Mouse (Mus musculus) testis, adult 2 months (tissue): ENCODE measurements around the gene Olfr462. TPM values are rescaled to one million over a fixed set of nuclear protein-coding genes. Genes with fewer than 3 reads are reported as not detected.
"Not testable (repeated sequence)": the region's sequence is repeated elsewhere in the genome, so short reads cannot be mapped to it uniquely, and the experiment has no call there.

ENCODE experiments used
- H3K27ac ChIP-seq: fragments of 200-500 bp; 2 replicates; pipeline ENCODE4 v1.5.1; 2012; ENCODE audit warnings: low read depth, low read length; ENCODE audit not compliant: control insufficient read depth, insufficient read depth
- H3K27me3 ChIP-seq: fragments of 200-500 bp; 2 replicates; pipeline ENCODE4 v1.6.1; 2012; ENCODE audit warnings: mild to moderate bottlenecking, low read length, moderate library complexity; ENCODE audit not compliant: control insufficient read depth, insufficient read depth
- H3K36me3 ChIP-seq: fragments of 200-500 bp; 2 replicates; pipeline ENCODE4 v1.6.1; 2012; ENCODE audit warnings: mild to moderate bottlenecking, low read length; ENCODE audit not compliant: control insufficient read depth, insufficient read depth
- H3K4me1 ChIP-seq: fragments of 200-500 bp; 2 replicates; pipeline ENCODE4 v1.6.1; 2012; ENCODE audit warnings: low read length; ENCODE audit not compliant: control insufficient read depth, insufficient read depth
- H3K4me3 ChIP-seq: fragments of 200-500 bp; 2 replicates; pipeline ENCODE4 v1.5.1; 2012; ENCODE audit warnings: low read depth, mild to moderate bottlenecking, low read length, moderate library complexity, mixed read lengths; ENCODE audit not compliant: control insufficient read depth
- CTCF ChIP-seq: fragments of 200-500 bp; IDR thresholded peaks from 2 replicates; pipeline ENCODE4 v1.5.1; 2012; ENCODE audit warnings: low read depth, mild to moderate bottlenecking, inconsistent platforms, low read length, moderate library complexity; ENCODE audit not compliant: control insufficient read depth, insufficient read depth, insufficient replicate concordance
- POLR2A ChIP-seq: fragments of 200-500 bp; IDR thresholded peaks from 2 replicates; pipeline ENCODE4 v1.6.1; 2012; ENCODE audit warnings: low read depth, mild to moderate bottlenecking, inconsistent platforms, low read length, moderate library complexity; ENCODE audit not compliant: control insufficient read depth
- polyA plus RNA-seq: library from polyadenylated mRNA; depleted of rRNA; stranded (reverse); fragments of >200 nt; gene quantifications from 2 replicates; pipeline ENCODE4 v1.2.3, GENCODE M21; 2012

The Olfr462 gene
- polyA plus RNA-seq, 1 experiment = not detected

DNA sequence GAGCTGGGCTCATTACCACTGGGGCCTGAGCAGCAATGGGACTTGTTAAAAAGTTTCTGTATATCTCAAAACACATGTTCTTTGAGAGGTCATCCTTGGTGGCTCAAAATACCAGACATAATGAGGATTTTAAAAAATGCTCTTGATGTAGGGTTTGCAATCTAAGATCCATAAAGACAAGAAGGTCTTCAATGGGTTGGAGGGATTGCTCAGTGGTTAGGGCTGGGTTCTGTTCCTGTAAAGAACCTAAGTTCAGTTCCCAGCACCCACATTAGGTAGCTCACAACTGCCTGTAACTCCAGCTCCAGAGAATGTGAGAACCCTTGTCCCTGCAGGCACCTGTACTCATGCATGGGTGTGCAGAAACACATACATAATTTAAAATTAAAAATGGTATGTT lies 5.2 kb upstream of the Olfr462 start, which contains the start of gene Olfr463:
Gene Olfr463, minus strand, starts transcription at position 101 of the 400 bp plus-strand sequence.
- Histone ChIP-seq H3K4me1 (no peaks in the 10 kb centered on the region), H3K36me3 (no peaks in the 10 kb centered on the region), H3K27ac (no peak within 1 kb of the TSS), H3K27me3 (no peaks in the 10 kb centered on the region), H3K4me3 (no peak within 1 kb of the TSS)
- TF ChIP-seq CTCF = no peak
- TF ChIP-seq POLR2A = no peak

- H3K27me3 ChIP-seq = no peaks in the 10 kb centered on the region
- no peak overlapping the region for H3K4me3 ChIP-seq
- no peaks in the 10 kb centered on the region for H3K36me3 ChIP-seq
- TF ChIP-seq CTCF (no peak), POLR2A (no peak)
- H3K4me1 ChIP-seq = no peaks in the 10 kb centered on the region
- no peak overlapping the region for H3K27ac ChIP-seq
These were observed 7.2 kb downstream of the Olfr462 start for GRCm38 (mm10) chr11:87884856-87885255.

DNA sequence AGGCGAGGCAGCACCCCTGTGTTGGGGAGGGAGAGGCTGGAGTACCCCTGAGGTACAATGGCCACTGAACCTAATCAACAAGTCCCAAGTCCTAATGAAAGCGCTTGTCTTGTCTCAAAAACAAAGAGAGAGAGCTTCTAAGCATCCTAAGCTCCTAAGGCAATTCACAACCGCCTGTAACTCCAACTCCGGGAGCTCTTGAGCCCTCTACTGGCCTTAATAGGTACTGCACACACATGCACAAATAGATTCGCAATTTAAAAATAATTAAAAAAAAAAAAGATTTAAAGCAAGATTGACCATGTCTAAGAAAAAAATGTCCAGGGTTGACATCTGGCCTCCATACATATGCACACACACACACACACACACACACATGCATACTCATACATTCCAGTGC lies 8.6 kb downstream of the Olfr462 start:
- no peaks in the 10 kb centered on the region for H3K36me3 ChIP-seq
- TF ChIP-seq CTCF = no peak
- no peak for TF ChIP-seq POLR2A
- H3K27ac ChIP-seq = no peak overlapping the region
- no peaks in the 10 kb centered on the region for H3K4me1 ChIP-seq
- H3K27me3 ChIP-seq = no peaks in the 10 kb centered on the region
- no peak overlapping the region for H3K4me3 ChIP-seq

- Histone ChIP-seq H3K36me3 (no peaks in the 10 kb centered on the region), H3K27me3 (no peaks in the 10 kb centered on the region), H3K4me1 (no peaks in the 10 kb centered on the region), H3K4me3 (no peak overlapping the region), H3K27ac (no peak overlapping the region)
- TF ChIP-seq CTCF (no peak), POLR2A (no peak)
These were observed 10.4 kb downstream of the Olfr462 start for GRCm38 (mm10) chr11:87881714-87882113.

GRCm38 (mm10) chr11:87879826-87880225 lies 12.2 kb downstream of the Olfr462 start:
- TF ChIP-seq POLR2A (no peak), CTCF (no peak)
- Histone ChIP-seq H3K36me3 (no peaks in the 10 kb centered on the region), H3K4me1 (no peaks in the 10 kb centered on the region), H3K4me3 (no peak overlapping the region), H3K27me3 (no peaks in the 10 kb centered on the region), H3K27ac (no peak overlapping the region)

DNA sequence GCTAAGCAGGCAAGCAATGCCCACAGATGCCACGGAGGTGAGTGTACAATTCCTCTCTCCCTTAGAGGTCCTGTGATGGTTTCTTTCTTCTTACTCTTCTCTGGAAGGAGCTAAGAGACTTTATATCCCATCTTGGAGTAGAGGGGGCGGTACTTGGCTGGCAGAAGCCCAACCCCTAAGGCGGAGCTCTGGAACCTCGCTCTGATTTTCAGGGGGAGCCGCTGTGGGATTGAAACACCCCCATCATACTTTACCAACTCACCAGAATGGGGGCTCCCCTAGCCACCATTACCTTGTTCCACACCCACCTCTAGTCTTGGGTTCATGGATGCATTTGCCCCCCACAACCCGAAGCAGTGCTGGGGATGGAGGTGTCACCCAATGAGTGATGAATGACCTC lies 16.6 kb downstream of the Olfr462 start, which contains the start of gene Epx:
Gene Epx, minus strand, starts transcription at position 101 of the 400 bp plus-strand sequence.
- Histone ChIP-seq H3K27ac (no peak within 1 kb of the TSS), H3K4me3 (no peak within 1 kb of the TSS), H3K36me3 (no peaks in the 10 kb centered on the region), H3K4me1 (no peaks in the 10 kb centered on the region), H3K27me3 (no peaks in the 10 kb centered on the region)
- TF ChIP-seq CTCF = no peak
- TF ChIP-seq POLR2A = no peak

- no peaks in the 10 kb centered on the region for H3K27me3 ChIP-seq
- no peaks in the 10 kb centered on the region for H3K36me3 ChIP-seq
- peaks cover 4% of the 10 kb centered on the region for H3K4me1 ChIP-seq
- no peak overlapping the region for H3K4me3 ChIP-seq
- no peak overlapping the region for H3K27ac ChIP-seq
- TF ChIP-seq POLR2A = no peak
- TF ChIP-seq CTCF = no peak
These were observed 20.3 kb downstream of the Olfr462 start for GRCm38 (mm10) chr11:87871766-87872165.

- TF ChIP-seq CTCF (no peak), POLR2A (no peak)
- H3K36me3 ChIP-seq = no peaks in the 10 kb centered on the region
- no peak overlapping the region for H3K4me3 ChIP-seq
- H3K4me1 ChIP-seq = peaks cover 4% of the 10 kb centered on the region
- no peaks in the 10 kb centered on the region for H3K27me3 ChIP-seq
- no peak overlapping the region for H3K27ac ChIP-seq
These were observed 22.0 kb downstream of the Olfr462 start for GRCm38 (mm10) chr11:87870096-87870495.

DNA sequence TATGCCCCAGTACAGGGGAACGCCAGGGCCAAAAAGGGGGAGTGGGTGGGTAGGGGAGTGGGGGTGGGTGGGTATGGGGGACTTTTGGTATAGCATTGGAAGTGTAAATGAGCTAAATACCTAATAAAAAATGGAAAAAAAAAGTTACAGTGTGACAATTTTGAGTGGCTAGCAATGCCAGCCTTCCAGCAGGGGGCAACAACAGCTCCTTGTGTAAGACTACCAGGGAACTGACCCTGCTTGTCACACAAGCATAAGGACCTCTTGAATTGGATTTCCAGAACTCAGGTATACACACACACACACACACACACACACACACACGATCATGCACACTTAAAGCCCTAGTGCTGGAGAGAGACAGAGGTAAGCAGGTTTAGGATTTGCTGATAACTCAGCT lies 25.2 kb downstream of the Olfr462 start:
- H3K4me1 ChIP-seq, H3K36me3 ChIP-seq, H3K27me3 ChIP-seq, H3K27ac ChIP-seq, H3K4me3 ChIP-seq: not testable (repeated sequence)
